Mouse (Mus musculus) right cerebral cortex, postnatal 4 days (tissue): ENCODE data around the gene Kntc1.
A peak's percentile ranks its signal among the peaks of the same experiment; 100 is the strongest.
"Not testable (repeated sequence)": the region's sequence is repeated elsewhere in the genome, so short reads cannot be mapped to it uniquely, and the experiment has no call there.

Experiments used
- DNase-seq: peaks from one replicate; pipeline ENCODE4 v3.0.0-alpha.2; 2022

Gene Kntc1

DNA sequence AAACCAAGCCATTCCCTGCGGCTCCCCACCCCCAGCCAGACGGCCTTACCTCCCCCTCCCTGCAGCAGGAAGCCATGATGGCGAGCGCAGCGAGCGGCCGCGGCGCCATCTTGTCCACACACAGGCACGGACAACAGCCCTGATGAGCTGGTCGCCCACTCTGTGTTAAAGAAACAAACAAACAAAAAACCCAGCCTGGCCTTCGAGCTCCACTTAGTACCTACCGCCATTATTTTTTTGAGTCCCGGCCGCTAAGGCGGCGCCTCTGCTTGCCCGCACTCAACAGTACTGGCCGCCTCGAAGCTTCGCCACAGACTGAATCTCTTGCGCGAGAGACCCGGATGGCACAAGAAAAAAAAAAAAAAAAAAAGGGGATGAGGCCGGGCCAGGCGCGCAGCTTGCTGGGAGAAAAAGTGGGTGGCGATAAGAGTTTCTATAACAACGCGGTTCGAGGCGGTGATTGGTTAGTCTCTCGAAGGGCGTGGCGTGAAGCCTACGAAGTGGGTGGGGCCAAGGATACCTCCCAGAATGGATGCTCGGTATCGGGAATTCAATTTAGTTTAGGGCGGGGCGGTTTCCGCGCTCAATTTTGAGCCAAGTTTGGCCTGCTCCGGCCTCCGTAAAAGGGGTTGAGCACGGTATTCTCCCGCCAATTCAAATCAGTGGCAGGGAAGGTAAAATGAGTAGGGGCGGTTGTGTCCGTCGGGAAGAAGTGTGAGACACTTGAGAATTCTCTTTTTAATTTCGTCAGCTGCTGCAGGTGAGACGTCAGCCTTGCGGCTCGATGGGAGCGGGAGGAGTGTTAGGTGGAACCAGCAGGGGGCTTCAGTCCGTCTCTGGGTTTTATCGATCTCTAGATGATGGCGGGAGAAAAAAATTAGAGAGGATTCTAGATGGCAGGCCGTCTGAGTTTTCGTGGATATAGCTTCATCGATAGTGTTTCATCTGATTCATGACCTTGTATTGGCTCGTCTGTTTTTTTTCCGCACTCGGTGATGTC lies at the start of gene Kntc1, which contains the start of gene Rsrc2:
Gene Kntc1, plus strand, starts transcription at position 652 of the 1,000 bp plus-strand sequence.
Gene Rsrc2, minus strand, starts transcription at position 350 of the 1,000 bp plus-strand sequence.
- peak; percentile 92 for DNase-seq

DNA sequence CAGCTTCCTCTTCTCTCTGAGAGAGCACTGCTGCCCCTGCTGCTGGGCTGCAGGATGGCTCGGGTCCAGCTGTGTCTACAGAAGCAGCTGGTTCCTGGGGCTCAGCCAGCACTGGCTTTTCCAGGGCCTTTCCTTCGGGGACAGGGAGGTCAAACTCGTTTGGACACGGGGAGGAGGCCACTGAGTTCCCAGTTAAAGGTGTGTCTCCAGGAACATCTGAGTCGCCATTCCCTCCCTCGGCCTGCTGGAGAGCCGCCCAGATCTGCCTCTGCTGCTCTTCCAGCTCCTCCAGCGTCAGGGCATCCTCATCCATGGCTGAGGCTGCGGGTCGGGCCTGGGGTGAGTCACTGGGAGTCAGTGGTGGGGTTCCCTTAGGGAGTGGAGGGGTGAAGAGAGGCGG lies 48.9 kb upstream of the Kntc1 start:
- peak; percentile 60 for DNase-seq

- no peak for DNase-seq
These were observed 40.9 kb upstream of the Kntc1 start for GRCm38 (mm10) chr5:123708598-123708997.

GRCm38 (mm10) chr5:123709571-123709970 lies 39.9 kb upstream of the Kntc1 start:
- no peak for DNase-seq

DNA sequence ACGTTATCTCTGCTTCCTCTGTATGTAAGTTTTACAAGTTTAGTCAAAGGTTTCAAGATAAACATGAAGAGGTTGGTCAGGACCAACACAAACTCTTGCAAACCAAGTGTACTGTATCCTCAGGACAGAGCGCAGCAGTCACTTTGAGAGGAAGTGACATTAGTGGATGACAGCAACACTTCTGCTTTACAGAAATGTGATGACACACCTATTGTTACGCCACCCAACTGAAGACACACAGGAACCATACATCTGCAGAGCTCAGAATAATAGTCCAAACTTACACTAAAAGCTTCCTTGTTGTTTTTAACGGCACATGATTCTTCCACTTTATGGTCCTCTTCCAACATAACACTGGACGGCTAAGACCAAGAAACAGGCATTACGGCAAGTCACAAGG lies 35.7 kb upstream of the Kntc1 start:
- DNase-seq, result no peak

- DNase-seq, result no peak
These were observed 34.9 kb upstream of the Kntc1 start for GRCm38 (mm10) chr5:123714622-123715021.

DNA sequence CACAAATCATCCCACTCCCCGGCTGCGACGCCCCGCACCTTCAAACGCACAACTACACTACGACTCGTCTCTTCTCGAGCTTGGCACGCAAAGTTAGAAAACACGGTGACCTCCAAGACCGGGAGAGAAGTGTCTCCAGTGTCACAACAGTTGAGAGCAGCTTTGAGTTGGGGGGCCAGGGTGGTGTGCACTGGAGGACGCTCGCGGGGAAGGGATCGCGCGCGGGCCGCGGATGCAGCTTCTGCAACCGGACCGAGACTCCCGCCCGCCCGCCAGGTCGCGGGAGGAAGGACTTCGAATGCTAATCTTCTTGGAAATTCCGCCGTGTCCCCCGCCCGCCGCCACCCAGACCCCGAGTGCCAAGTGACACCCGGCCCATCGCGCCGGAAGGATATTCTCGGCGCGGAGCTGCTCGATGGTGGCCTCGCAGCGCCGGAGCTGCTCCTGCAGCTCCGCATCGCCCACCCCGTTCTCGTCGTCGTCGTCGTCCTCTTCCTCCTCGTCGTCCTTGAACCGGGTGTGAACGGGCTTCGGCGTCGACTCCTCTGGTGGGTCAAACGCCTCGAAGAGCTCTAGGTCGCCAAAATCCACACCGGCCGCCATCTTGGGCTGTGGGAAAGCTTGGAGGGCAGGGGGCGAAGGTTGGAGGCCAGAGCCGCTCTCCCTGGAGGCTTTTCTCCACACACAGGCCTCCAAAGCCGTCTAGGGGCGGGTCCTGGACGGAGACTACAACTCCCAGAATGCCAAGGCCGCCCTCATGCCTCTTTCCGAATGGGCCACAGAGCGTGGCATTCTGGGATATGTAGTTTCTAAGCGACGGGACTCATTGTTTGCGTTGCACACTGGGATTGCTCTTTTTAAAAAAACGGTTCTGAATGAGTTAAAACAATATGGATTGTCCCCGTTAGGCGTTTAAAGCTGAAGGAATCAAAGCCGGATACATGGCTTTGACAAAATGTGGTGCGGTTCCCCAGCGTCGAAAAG lies 28.9 kb upstream of the Kntc1 start, which contains the start of gene Zcchc8:
Gene Zcchc8, minus strand, starts transcription at position 773 of the 984 bp plus-strand sequence.
- peak; percentile 84 for DNase-seq

GRCm38 (mm10) chr5:123723816-123724215 lies 25.7 kb upstream of the Kntc1 start:
- DNase-seq, result not testable (repeated sequence)

GRCm38 (mm10) chr5:123730981-123731380 lies 18.5 kb upstream of the Kntc1 start:
- no peak for DNase-seq

DNA sequence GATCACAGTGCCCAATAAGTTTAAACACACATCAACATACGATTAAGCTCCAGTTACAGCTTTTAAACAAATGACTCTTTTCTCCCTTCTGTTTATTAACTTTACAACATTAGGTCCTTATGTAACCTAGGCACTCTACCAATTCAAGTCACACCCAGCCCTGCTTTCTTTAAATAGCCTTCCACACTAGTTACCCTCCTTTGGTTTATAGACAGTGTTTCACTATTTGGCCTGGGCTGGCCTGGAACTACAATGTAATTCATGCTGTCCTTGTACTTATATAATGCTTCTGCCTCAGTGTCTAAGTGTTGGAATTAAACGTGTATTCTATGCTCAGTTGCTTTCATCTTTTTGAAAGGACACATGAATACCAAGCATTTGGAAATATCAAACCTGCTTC lies 5.2 kb upstream of the Kntc1 start:
- DNase-seq, result no peak

DNA sequence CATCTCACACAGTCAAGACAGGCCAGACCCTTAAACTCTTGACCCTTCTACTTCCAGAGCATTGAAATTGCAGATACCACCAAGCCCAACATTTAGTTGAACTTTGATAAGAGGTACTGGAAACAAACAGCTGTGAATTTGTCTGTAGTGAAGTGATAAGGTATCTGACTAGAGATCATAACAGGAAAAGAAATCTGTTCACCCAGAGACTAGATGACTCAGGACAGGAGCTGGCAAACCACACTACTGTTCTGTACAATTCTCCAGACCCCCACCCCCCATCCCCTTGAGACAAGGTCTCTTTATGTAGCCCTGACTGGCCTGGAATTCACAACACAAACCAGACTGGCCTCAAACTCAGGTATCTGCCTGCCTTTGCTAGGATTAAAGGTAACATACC lies 3.3 kb upstream of the Kntc1 start:
- no peak for DNase-seq

GRCm38 (mm10) chr5:123747604-123748003 lies 1.9 kb upstream of the Kntc1 start:
- DNase-seq, result no peak

GRCm38 (mm10) chr5:123748339-123749064 lies 1.0 kb upstream of the Kntc1 start:
- DNase-seq, result no peak

DNA sequence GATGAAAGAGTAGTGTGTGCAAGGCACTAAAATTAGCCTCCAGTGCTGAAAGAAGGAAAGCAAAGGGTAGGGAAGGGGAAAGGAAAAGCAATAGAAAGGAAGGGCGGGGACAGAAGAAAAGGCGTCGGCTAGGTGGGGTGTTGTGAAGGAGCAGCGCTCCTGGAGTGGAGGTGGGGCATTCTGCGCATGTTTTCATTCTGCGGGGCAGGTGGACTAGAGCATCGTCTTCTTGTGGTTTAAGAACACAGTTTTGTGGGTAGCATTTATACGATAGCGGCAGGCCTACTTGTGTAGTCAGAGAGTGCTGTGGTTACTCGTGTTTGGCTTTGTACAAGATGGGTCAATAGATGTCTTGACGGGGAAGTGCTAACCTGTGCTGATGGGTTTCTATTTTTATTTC lies 16.0 kb downstream of the Kntc1 start:
- no peak for DNase-seq

GRCm38 (mm10) chr5:123766455-123766854 lies 16.9 kb downstream of the Kntc1 start:
- DNase-seq, result not testable (repeated sequence)

- DNase-seq, result no peak
These were observed 23.9 kb downstream of the Kntc1 start for GRCm38 (mm10) chr5:123773441-123773840.

DNA sequence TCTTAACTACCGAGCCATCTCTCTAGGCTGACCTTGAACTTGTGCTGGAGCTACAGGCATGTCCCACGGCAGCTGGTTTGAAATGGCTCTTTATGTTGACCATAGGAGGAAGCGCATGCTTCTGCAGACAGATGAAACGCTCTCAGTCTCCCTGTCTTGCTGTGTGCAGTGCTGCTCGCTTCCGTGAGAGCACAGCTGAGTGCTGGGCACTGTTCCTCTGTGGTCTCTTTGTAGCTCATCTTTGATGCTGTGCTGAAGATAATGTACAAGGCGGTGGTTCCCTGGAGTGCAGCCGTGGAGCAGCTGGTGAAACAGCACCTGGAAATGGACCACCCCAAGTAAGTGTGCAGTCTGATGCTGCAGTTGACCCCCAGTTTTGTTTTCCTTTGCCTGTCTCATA lies 31.2 kb downstream of the Kntc1 start:
- no peak for DNase-seq

DNA sequence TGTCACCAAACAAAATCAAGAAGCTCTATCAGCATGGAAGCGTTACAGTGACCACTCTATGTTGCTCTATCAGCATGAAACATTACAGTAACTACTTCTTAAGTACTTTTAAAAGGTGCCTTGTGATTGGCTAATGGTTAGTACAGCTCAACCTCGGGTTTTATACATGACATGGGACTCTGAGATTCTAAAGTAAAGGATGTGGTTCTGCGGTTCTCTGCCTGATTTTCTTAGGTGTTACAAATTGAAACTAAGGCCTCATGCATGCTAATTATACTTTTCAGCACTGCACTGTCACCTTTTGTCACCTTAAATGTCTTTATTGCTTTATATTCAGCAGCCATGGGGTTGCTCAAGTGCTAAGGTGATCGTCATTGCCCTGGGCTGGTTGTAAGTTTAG lies 32.3 kb downstream of the Kntc1 start:
- no peak for DNase-seq

GRCm38 (mm10) chr5:123788976-123789375 lies 39.5 kb downstream of the Kntc1 start:
- DNase-seq, result no peak

DNA sequence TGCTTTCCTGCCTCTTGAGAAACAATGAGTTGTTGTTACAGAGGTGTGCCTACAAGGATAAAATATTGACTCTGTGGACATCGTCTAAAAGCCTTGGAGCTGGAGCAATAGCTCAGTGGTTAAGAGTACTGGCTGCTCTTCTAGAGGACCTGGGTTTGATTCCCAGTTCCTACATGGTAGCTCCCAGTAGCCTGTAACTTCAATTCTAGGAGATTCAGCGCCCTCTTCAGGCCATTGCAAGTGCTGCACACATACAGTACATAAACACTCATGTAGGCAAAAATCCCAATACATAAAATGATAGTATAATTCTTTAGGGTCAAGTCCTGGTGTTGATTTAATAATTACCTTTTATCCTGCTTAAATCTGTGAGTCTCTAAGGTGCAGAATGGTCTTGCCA lies 43.6 kb downstream of the Kntc1 start:
- DNase-seq, result no peak

DNA sequence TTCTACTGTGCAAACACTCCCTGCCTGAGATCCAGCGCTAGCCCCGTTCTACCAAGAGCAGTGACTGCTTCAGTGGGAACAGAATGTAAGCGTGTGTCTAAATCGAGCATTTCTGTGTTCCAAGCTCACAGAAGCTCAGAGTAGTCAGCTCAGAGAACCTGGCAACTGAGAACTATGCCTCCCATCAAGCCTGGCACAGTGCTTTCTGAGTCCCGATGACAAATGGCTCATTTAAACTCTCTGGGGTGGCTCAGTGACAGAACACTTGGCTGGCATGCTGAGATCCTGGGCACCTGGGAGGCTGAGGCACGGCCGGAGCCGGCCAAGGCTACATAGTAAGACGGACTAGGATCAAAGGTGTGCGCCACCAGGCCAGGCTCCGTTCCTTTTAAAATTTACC lies 56.8 kb downstream of the Kntc1 start:
- no peak for DNase-seq

DNA sequence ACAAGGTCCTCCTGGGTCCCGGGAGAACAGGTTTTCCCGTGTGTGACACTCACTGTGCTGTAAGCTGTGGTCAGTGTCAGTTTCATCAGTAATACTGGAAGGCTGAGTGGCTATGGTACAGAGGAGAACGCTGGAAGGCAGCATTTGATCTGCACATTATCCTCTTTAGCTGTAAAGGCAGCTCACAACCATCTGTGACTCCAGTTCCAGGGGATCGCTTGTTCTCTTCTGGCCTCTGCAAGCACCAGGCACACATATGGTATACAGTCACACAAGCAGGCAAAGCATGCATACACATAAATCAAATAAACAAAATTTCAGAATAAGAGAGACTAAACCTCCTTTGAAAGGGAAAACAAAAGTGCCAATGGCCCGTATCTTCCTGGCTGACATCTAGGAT lies 59.0 kb downstream of the Kntc1 start:
- no peak for DNase-seq
